Mouse (Mus musculus) intestine, postnatal 0 days (tissue): Measurements from ENCODE around the gene Bag3. TPM values are rescaled to one million over a fixed set of nuclear protein-coding genes. Genes with fewer than 3 reads are reported as not detected.
A peak's percentile ranks its signal among the peaks of the same experiment; 100 is the strongest.

Experiments
- ATAC-seq: fragments of 200-750 bp; cut with Nextera tagmentation; 2 replicates; pipeline ENCODE4 v1.8.0; 2017; ENCODE audit warnings: mild to moderate bottlenecking, moderate TSS enrichment, moderate library complexity
- H3K27ac ChIP-seq: fragments of 300-500 bp; sonication (generic); 2 replicates; pipeline ENCODE4 v1.5.1; 2014; ENCODE audit warnings: mild to moderate bottlenecking, low read depth, low read length, moderate library complexity
- H3K27me3 ChIP-seq: fragments of 300-500 bp; sonication (generic); replicated peaks from 2 replicates; pipeline ENCODE4 v1.6.1; 2014; ENCODE audit warnings: low read length, mixed read lengths; ENCODE audit not compliant: control insufficient read depth, insufficient read depth
- H3K36me3 ChIP-seq: fragments of 300-500 bp; sonication (generic); 2 replicates; pipeline ENCODE4 v1.6.1; 2014; ENCODE audit warnings: mild to moderate bottlenecking, moderate library complexity; ENCODE audit not compliant: control insufficient read depth, insufficient read depth
- H3K4me1 ChIP-seq: fragments of 300-500 bp; sonication (generic); replicated peaks from 2 replicates; pipeline ENCODE4 v1.6.1; 2014; ENCODE audit warnings: antibody characterized with exemption, low read length, mixed read lengths; ENCODE audit not compliant: control insufficient read depth, insufficient read depth
- H3K4me2 ChIP-seq: fragments of 300-500 bp; sonication (generic); replicated peaks from 2 replicates; pipeline ENCODE4 v1.6.1; 2014; ENCODE audit warnings: low read depth, mild to moderate bottlenecking, moderate library complexity
- H3K4me3 ChIP-seq: fragments of 300-500 bp; sonication (generic); 2 replicates; pipeline ENCODE4 v1.5.1; 2014; ENCODE audit warnings: low read depth, low read length
- H3K9ac ChIP-seq: fragments of 300-500 bp; sonication (generic); 2 replicates; pipeline ENCODE4 v1.6.1; 2014; ENCODE audit warnings: mild to moderate bottlenecking, low read depth, low read length
- H3K9me3 ChIP-seq: fragments of 300-500 bp; sonication (generic); 2 replicates; pipeline ENCODE4 v1.6.1; 2016; ENCODE audit warnings: mixed run types; ENCODE audit not compliant: control insufficient read depth
- CTCF ChIP-seq: sonication (generic); IDR thresholded peaks from 2 replicates; pipeline ENCODE4 v1.5.1; 2016; ENCODE audit warnings: low read depth, mild to moderate bottlenecking, control low read depth, antibody characterized with exemption, moderate library complexity
- WGBS: fragments of 180-500 bp; shearing (Covaris S2); extraction: QIAGEN DNeasy Blood & Tissue Kit; methylation state at CpG from one replicate; pipeline ENCODE4 v1.1.7; 2014; 5-methylcytosine and 5-hydroxymethylcytosine counted together
- polyA plus RNA-seq: library from polyadenylated mRNA; unstranded; fragments of >200 nt; fragmentation: Nextera tagmentation; extraction: Ambion mirVana; gene quantifications from 2 replicates; pipeline ENCODE4 v1.2.1, GENCODE M21; 2015

The Bag3 gene
- polyA plus RNA-seq: 7.4 and 7.5 TPM in 2 replicates

DNA sequence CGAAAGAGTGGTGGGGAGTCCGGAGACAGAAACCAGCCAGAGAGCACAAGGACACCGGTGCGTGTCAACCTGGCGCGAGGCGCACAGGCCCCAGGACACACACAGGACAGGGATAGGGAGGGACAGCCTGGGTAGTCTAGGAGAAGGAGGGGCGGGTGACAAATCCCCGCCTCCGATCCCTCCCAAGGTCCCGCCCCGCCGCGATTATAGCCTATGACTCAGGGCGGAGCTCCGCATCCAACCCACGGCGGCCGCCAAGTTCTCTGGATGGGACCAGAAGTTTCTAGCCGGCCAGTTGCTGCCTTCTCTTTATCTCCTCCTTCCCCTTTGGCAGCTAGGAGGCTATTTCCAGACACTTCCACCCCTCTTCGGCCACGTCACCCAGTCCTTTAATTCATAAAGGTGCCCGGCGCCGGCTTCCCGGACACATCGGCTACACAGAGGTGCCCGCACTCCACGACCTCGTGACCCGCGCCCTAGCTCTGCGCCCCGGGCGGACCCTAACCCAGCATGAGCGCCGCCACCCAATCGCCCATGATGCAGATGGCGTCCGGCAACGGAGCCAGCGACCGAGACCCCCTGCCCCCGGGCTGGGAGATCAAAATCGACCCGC, at the start of gene Bag3:
Bag3 (plus strand) TSS at position 268 of the 613 bp plus-strand sequence.
- no peak; the same call in 1 of the 2 replicates for TF ChIP-seq CTCF
- Histone ChIP-seq H3K4me3 (peak within 1 kb of the TSS; percentile 56), H3K27ac (peak within 1 kb of the TSS; percentile 86), H3K4me1 (no peaks in the 10 kb centered on the region), H3K9ac (peak within 1 kb of the TSS; percentile 68), H3K9me3 (no peaks in the 10 kb centered on the region), H3K36me3 (no peaks in the 10 kb centered on the region), H3K27me3 (no peaks in the 10 kb centered on the region), H3K4me2 (peak within 1 kb of the TSS; percentile 79)
- WGBS: under 1% methylated on average over 43 of the region's 46 CpGs
- ATAC-seq: peak; percentile 94

DNA sequence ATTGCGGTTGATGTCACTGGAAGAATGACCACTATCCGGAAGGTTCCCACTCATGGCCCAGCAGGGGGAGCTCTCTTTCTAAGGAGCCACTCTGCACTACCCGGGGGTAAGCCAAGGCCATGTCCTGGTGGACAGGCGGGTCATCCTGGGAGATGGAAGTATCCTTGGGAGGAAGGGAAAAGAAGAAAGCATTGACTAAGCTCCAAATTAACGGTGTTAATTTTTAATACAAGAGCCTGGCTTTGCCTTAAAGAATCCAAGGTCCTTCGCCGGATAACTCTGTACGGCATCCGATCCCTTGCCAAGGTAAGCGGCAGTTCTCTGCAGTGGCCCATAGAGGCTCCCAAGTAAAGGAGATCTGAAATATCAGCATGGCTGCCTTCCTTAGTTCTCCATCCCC, 49.1 kb upstream of the Bag3 start:
- no peaks in the 10 kb centered on the region for H3K4me1 ChIP-seq
- no peak overlapping the region for H3K4me3 ChIP-seq
- WGBS: 50% methylated on average over 10 of the region's 10 CpGs
- no peak overlapping the region for H3K9ac ChIP-seq
- TF ChIP-seq CTCF: peak; percentile 75
- H3K27me3 ChIP-seq: no peaks in the 10 kb centered on the region
- H3K4me2 ChIP-seq: no peak overlapping the region
- H3K36me3 ChIP-seq: no peaks in the 10 kb centered on the region
- ATAC-seq: no peak; the same call in 1 of the 2 replicates
- H3K9me3 ChIP-seq: no peaks in the 10 kb centered on the region
- no peak overlapping the region for H3K27ac ChIP-seq

GRCm38 (mm10) chr7:128488986-128489385, 34.4 kb upstream of the Bag3 start:
- no peaks in the 10 kb centered on the region for H3K4me1 ChIP-seq
- H3K36me3 ChIP-seq: no peaks in the 10 kb centered on the region
- no peak overlapping the region for H3K4me3 ChIP-seq
- ATAC-seq: no peak
- no peak for TF ChIP-seq CTCF
- 97% methylated on average over 3 of the region's 3 CpGs for WGBS
- H3K9me3 ChIP-seq: 0 out of 2 replicates have a peak, but pooled peaks cover 4% of the 10 kb centered on the region
- H3K27me3 ChIP-seq: no peaks in the 10 kb centered on the region
- H3K9ac ChIP-seq: no peak overlapping the region
- H3K27ac ChIP-seq: no peak overlapping the region
- H3K4me2 ChIP-seq: no peak overlapping the region

DNA sequence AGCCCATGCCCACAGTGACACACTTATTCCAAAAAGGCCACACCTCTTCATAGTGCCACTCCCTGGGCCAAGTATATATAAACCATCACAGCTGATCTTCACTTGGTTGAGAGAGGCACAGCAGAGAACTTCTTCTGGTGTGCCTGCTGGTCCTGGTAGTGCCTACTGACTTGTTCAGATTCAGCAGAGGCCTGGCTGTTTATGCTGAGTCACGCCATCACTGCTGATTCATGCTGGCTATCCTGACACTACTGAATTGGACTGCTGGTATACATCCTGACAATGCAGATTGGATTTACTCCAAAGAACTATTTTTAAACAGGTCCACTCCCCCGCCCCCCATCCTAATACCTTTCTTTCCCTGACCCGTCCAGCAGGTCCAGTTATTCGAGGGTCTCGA, 28.9 kb upstream of the Bag3 start:
- WGBS: 92% methylated on average over 5 of the region's 5 CpGs
- no peak overlapping the region for H3K4me2 ChIP-seq
- no peak overlapping the region for H3K27ac ChIP-seq
- no peak overlapping the region for H3K9ac ChIP-seq
- no peaks in the 10 kb centered on the region for H3K27me3 ChIP-seq
- H3K4me3 ChIP-seq: no peak overlapping the region
- H3K36me3 ChIP-seq: no peaks in the 10 kb centered on the region
- no peaks in the 10 kb centered on the region for H3K4me1 ChIP-seq
- no peak for TF ChIP-seq CTCF
- no peaks in the 10 kb centered on the region for H3K9me3 ChIP-seq
- ATAC-seq: no peak

- Histone ChIP-seq H3K4me3 (no peak overlapping the region), H3K27ac (no peak overlapping the region), H3K4me1 (no peaks in the 10 kb centered on the region), H3K4me2 (no peak overlapping the region), H3K9ac (no peak overlapping the region), H3K36me3 (no peaks in the 10 kb centered on the region), H3K27me3 (no peaks in the 10 kb centered on the region), H3K9me3 (no peaks in the 10 kb centered on the region)
- 73% methylated on average over 6 of the region's 6 CpGs for WGBS
- no peak for ATAC-seq
- no peak for TF ChIP-seq CTCF
Observed at GRCm38 (mm10) chr7:128499801-128500200, 23.6 kb upstream of the Bag3 start.

DNA sequence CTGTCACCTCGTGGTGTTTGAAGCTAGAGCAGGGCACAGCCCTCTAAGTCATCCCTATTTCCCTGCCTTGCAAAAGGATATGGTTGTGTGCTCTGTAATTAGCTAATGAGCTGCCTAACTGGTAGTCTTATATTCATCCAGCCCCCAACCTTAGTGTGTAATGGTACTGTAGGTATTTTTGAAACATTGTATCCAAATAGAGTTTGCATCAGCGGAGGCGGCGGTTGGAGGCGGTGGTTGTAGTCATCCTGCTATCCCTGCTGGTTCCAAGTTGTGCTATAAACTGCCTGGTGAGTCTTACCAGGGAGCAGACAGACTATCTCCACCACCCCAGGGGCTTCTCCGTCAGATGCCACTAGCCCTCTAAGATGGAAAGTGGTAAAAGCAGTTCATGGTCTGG, 19.3 kb upstream of the Bag3 start:
- Histone ChIP-seq H3K36me3 (no peaks in the 10 kb centered on the region), H3K9me3 (no peaks in the 10 kb centered on the region), H3K27ac (no peak overlapping the region), H3K4me2 (no peak overlapping the region), H3K4me3 (no peak overlapping the region), H3K27me3 (no peaks in the 10 kb centered on the region), H3K4me1 (no peaks in the 10 kb centered on the region), H3K9ac (no peak overlapping the region)
- no peak for TF ChIP-seq CTCF
- WGBS: 86% methylated on average over 6 of the region's 6 CpGs
- no peak for ATAC-seq

DNA sequence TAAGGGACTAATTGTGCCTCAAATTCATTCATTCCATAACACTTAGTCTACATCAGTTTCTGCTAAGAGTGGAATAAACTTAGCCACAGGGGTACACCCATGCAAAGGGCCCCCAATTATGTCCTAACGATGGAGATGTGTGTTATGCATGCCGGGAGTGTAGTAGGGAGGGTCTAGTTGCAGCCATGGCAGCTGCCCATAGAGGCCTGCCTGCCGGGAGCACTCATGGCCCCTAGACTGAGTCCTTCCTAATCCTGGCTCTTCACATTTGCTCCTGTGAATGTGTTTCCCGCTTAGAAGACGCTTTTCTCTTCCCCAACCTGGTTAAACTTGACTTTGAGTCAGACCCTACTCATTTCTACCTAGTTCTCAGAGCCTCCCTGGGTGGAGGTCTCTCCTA, 11.5 kb upstream of the Bag3 start:
- WGBS: 87% methylated on average over 5 of the region's 5 CpGs
- no peak for TF ChIP-seq CTCF
- Histone ChIP-seq H3K27ac (no peak overlapping the region), H3K4me3 (no peak overlapping the region), H3K4me2 (no peak overlapping the region), H3K9me3 (no peaks in the 10 kb centered on the region), H3K9ac (no peak overlapping the region), H3K36me3 (no peaks in the 10 kb centered on the region), H3K4me1 (no peaks in the 10 kb centered on the region), H3K27me3 (no peaks in the 10 kb centered on the region; the same call in 1 of the 2 replicates)
- ATAC-seq: no peak
